Mouse (Mus musculus): ENCODE measurements at regions not wholly inside any gene's neighbourhood (a gene's known extent, or its start where the extent isn't known, plus 50 kb on each side); places are given as distances from the start of the nearest gene placed in this dataset.

DNA sequence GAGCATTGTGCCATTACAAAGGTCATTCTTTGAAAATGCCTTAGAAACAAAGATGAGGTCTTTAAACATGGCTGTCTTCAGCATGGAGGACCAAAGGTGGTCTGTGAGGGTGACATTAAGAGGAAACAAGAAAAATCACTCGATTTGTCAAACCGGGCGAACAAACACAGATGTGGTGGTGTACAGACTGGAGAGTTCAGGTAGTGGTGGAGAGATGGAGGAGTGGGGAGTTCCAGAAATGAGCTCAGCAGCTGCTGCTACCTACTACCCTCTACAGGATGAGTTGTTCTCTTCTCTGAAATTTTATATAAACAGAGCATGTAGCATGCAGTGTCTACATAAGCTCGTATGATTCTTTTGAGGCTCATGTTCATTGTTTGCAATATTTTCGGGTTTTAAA is 215.6 kb downstream of the Cog6 start:
- Histone ChIP-seq H3K4me3 (ENCODE audit: inconsistent target) (no peak overlapping the region), H3K36me3 (ENCODE audit: inconsistent target) (no peaks in the 10 kb centered on the region), H3K79me2 (ENCODE audit: inconsistent target) (no peaks in the 10 kb centered on the region), H3K27ac (no peak overlapping the region)
- 89% methylated on average over 5 of the region's 5 CpGs for WGBS (ENCODE audit: missing documents)

DNA sequence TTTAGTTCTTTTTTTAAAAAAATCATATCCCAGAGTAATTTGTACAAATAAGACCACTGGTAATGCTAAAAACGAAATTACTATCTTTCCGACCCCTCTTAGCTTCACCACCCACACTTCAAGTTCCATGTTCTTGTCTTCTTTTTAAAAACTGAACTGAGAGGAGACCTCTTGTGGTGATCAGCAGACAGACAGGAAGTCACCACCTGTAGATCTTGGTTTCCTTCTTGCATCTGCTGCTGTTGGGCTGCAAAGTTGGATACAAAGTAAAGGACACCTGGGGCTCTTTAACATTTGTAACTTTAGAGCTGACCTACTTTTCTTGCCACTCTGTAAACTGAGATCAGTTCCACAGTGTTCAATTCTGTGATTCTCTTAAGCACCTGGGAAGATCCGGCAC is 216.4 kb downstream of the Cog6 start:
- H3K27ac ChIP-seq: no peak overlapping the region
- no peaks in the 10 kb centered on the region for H3K36me3 ChIP-seq (ENCODE audit: inconsistent target)
- H3K79me2 ChIP-seq (ENCODE audit: inconsistent target): no peaks in the 10 kb centered on the region
- WGBS (ENCODE audit: missing documents): 87% methylated on average over 3 of the region's 3 CpGs
- no peak overlapping the region for H3K4me3 ChIP-seq (ENCODE audit: inconsistent target)

DNA sequence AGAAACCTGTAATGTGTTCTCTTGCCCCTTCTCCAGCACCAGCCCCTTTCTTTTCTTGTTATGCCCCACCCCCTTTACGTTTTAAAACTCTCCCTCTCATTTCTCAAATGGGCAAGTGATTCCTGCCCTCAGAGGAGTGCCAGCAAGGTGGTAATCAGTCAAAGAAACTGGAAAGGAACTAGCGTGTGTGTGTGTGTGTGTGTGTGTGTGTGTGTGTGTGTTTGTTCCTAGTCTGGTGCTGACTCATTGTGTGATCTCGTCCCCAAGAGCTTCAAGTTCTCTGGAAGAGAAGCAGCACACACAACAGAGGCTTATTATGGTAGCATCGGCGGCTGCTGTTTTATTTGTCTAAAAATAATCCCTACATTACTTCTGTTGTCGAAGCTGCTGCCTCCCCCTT is 219.2 kb downstream of the Cog6 start:
- H3K4me3 ChIP-seq (ENCODE audit: inconsistent target): no peak overlapping the region
- H3K36me3 ChIP-seq (ENCODE audit: inconsistent target): no peaks in the 10 kb centered on the region
- no peak overlapping the region for H3K27ac ChIP-seq
- H3K79me2 ChIP-seq (ENCODE audit: inconsistent target): no peaks in the 10 kb centered on the region
- 4% methylated on average over 6 of the region's 6 CpGs for WGBS (ENCODE audit: missing documents)

DNA sequence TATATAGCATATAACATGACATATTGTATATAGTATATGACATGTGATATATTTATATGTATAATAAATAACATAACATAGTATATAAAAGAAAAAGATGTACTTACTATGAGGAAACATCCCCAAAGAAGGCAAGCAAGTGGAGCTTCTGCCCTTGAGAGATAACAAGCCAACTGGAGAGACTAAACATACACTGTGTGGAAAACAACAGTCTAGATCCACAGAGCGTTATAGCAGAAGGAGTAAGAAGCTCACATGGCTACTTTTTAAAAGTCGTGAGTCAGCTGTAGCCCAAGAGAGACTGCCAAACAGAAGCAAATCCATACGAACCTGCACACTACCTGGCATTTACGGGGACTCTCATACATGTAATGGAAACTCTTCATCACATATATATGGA is 219.9 kb downstream of the Cog6 start:
- no peak overlapping the region for H3K4me3 ChIP-seq (ENCODE audit: inconsistent target)
- H3K36me3 ChIP-seq (ENCODE audit: inconsistent target): no peaks in the 10 kb centered on the region
- no peaks in the 10 kb centered on the region for H3K79me2 ChIP-seq (ENCODE audit: inconsistent target)
- no peak overlapping the region for H3K27ac ChIP-seq
- 82% methylated on average over 4 of the region's 4 CpGs for WGBS (ENCODE audit: missing documents)

DNA sequence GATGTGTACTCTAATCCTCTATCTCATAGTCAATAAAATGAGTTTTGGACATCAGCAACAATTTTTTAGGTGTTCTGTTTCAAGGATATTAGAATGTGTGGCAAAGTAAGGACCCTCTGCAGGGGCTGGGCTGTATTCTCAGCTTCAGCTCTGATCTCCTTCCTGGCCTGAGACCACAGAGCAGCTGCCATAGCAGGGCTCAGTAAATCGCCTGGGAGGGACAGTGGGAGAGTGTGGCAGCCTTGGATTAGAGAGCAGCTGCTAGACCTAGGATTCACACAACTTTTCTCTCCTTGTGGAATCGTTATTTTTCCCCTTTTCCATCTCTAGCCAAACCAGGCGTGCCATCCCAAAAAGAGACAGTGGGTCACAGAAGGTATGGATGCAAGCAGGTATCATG is 222.8 kb downstream of the Cog6 start:
- 91% methylated on average over 3 of the region's 3 CpGs for WGBS (ENCODE audit: missing documents)
- Histone ChIP-seq H3K4me3 (ENCODE audit: inconsistent target) (no peak overlapping the region), H3K27ac (no peak overlapping the region), H3K36me3 (ENCODE audit: inconsistent target) (no peaks in the 10 kb centered on the region), H3K79me2 (ENCODE audit: inconsistent target) (no peaks in the 10 kb centered on the region)

DNA sequence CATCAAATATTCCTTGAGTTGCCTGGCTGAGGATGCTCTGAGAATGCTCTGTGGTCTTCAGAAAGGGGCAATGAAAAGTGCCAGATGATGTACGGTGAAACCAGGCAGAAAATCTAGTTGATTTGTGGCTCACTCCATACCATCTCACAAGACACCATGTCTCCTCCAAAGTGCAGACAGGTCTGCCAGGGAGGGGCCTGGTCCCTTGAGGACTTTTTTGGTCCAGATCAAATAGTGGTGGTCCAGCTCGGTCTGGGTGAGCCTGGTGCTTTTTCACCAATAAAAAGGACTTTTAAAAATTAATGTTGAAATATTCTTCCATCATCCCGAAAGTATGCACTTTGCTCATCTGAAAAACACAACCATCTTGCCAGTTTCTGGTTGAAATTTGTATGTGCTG is 224.2 kb downstream of the Cog6 start:
- WGBS (ENCODE audit: missing documents): 86% methylated on average over 3 of the region's 3 CpGs
- Histone ChIP-seq H3K36me3 (ENCODE audit: inconsistent target) (no peaks in the 10 kb centered on the region), H3K79me2 (ENCODE audit: inconsistent target) (no peaks in the 10 kb centered on the region), H3K27ac (no peak overlapping the region), H3K4me3 (ENCODE audit: inconsistent target) (no peak overlapping the region)

DNA sequence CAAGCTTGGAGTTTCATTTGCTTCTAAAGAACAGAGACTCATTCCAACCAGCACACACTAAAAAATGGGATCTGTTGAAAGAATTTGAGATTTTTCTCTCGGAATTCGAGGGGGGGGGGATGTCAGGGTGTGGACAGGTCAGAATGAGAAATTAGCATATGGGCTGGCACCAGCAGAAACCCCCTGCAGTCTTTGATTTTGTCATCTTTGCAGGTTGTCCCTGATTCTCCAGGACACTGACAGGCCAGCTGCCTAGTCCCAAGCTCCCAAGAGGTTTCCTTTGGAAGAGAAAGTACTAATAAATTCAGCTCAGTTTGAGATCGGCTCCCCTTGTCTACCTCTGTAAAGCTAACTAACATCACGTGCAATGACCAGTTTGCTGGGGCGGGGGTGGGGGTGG is 224.9 kb downstream of the Cog6 start:
- WGBS (ENCODE audit: missing documents): 74% methylated on average over 5 of the region's 5 CpGs
- Histone ChIP-seq H3K27ac (no peak overlapping the region), H3K79me2 (ENCODE audit: inconsistent target) (no peaks in the 10 kb centered on the region), H3K4me3 (ENCODE audit: inconsistent target) (no peak overlapping the region), H3K36me3 (ENCODE audit: inconsistent target) (no peaks in the 10 kb centered on the region)

DNA sequence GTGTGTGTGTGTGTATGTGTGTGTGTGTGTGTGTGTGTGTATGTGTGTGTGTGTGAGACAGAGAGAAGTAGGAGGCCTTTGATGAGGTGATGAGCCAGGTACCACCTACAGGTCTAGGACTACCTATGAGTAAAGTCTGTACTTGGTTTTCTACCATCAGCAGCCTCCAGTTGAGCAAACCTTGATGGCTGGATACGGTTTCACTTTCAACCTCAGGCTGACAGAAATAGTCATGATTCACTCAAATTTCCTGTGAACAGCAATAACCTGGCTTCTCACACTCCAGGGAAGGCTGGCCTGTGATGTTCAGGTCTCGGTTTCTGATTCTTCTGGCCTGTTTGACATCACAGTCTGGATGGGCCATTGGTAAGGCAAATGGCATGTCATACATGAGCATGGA is 226.1 kb downstream of the Cog6 start:
- H3K36me3 ChIP-seq (ENCODE audit: inconsistent target): no peaks in the 10 kb centered on the region
- 76% methylated on average over 2 of the region's 2 CpGs for WGBS (ENCODE audit: missing documents)
- H3K27ac ChIP-seq: no peak overlapping the region
- no peaks in the 10 kb centered on the region for H3K79me2 ChIP-seq (ENCODE audit: inconsistent target)
- no peak overlapping the region for H3K4me3 ChIP-seq (ENCODE audit: inconsistent target)

DNA sequence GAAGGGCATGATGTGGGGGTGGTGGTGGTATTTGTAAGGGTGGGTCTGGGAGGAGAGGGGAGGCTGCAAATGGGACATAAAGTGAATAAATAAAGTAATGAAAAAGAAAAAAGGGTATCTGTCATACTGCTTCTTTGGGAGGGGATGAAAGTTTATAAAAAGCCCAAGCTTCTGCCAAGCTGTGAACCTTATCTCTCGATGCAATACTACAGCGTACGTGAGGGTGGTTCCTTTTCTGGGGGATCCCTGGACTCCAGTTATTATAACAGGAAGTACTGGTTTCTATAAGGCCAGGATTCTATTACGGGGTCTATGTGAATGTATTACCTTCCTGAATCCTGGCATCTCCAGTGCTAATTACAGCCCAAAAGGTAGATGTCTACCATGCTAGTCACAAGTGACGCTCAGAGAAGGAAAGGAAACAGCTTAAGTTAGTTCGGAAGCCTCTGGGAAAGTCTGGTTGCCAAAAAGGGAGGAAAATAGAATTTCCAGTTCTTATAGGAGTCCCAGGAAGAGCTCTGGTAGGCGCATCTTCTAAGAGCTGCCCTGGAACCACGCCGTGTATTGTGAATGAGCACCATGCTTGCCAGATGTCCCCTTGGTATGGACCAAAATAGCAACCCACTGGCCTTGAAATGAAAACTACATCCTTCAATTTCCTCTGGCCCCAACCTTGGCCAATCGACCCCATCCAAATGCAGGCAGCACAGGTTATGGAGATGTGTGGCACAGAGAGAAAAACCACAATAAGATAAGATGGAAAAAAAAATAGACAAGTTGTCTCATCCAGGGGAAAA is 228.9 kb downstream of the Cog6 start:
- no peaks in the 10 kb centered on the region for H3K79me2 ChIP-seq (ENCODE audit: inconsistent target)
- 78% methylated on average over 10 of the region's 10 CpGs for WGBS (ENCODE audit: missing documents)
- H3K27ac ChIP-seq: no peak overlapping the region
- no peaks in the 10 kb centered on the region for H3K36me3 ChIP-seq (ENCODE audit: inconsistent target)
- H3K4me3 ChIP-seq (ENCODE audit: inconsistent target): no peak overlapping the region

DNA sequence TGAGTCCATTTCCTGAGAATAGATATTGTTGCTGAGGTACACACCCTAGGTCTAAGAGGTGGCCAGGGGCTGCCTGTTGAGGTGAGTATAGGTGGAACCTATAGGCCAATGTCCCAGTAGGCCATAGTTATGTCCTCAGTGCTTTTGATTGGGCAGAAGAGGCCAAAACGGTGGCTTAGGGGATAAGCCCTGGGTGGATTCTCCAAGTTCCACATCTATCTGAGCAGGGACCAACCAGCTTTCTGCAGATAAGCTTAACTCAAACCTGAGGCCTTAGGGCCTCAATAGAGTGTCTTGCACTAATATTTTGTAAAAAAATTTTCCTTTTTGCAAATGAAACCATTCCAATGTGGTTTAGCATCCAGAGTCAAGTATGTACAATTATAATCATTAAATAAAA is 231.4 kb downstream of the Cog6 start:
- no peaks in the 10 kb centered on the region for H3K36me3 ChIP-seq (ENCODE audit: inconsistent target)
- no peaks in the 10 kb centered on the region for H3K79me2 ChIP-seq (ENCODE audit: inconsistent target)
- WGBS (ENCODE audit: missing documents): 82% methylated on average over 1 of the region's 1 CpGs
- no peak overlapping the region for H3K4me3 ChIP-seq (ENCODE audit: inconsistent target)
- H3K27ac ChIP-seq: no peak overlapping the region

DNA sequence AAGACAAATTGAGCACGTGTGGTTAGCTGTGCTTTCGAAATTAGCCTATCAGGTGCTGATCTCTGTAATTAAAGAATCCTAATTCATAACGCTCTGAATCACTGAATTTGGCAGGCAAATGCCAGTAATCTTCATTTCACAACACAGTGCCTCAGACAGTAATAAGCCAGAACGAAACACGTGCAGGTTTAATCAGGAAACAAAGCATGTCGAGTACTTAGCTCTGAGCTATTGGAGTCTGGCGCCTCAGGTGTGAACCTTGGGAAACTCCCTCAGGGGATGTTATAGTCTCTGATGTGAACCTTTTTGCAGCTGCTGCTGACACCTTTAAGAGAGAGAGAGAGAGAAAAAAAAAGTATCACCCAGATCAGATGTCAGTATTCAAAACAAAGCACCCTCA is 232.6 kb downstream of the Cog6 start:
- WGBS (ENCODE audit: missing documents): 83% methylated on average over 7 of the region's 7 CpGs
- H3K27ac ChIP-seq: no peak overlapping the region
- H3K4me3 ChIP-seq (ENCODE audit: inconsistent target): no peak overlapping the region
- no peaks in the 10 kb centered on the region for H3K36me3 ChIP-seq (ENCODE audit: inconsistent target)
- no peaks in the 10 kb centered on the region for H3K79me2 ChIP-seq (ENCODE audit: inconsistent target)

DNA sequence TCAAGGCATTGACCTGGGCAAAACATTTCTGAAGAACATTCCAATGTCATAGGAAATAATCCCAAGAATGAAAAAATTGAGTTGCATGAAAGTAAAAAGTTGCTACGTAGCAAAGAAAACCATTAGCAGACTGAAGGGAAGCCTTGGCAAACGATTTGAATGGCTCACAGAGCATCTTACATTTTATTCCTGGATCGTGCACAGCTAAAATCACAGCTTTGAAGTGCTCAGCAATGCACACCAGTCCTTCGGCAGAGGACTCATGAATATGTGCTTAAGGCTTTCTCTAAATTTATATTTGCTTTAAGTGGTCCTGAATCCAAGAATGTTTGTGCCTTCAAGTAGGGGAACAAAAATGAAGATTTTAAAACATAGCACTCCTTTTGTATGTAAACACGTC is 234.5 kb downstream of the Cog6 start:
- Histone ChIP-seq H3K36me3 (ENCODE audit: inconsistent target) (no peaks in the 10 kb centered on the region), H3K27ac (no peak overlapping the region), H3K4me3 (ENCODE audit: inconsistent target) (no peak overlapping the region), H3K79me2 (ENCODE audit: inconsistent target) (no peaks in the 10 kb centered on the region)
- WGBS (ENCODE audit: missing documents): 98% methylated on average over 5 of the region's 5 CpGs

DNA sequence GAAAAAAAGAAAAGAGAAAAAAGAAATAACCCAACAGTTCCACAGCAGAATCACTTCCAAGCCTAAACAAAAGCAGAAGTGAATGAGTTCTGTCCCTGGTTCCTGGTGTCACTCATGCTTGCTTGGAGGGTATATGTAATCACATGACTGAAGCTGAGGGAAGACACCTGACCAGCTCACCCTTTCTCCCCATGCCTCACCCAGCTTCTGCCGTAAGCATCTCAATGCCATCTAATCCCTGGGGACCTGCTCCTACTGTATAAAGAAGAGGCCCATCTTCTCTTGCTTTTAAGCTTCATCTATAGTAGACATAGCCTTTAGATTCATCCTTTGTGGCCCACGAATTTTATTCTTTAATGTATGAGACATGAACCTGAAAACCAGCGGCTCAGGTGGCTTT is 235.5 kb downstream of the Cog6 start:
- Histone ChIP-seq H3K27ac (no peak overlapping the region), H3K4me3 (ENCODE audit: inconsistent target) (no peak overlapping the region), H3K79me2 (ENCODE audit: inconsistent target) (no peaks in the 10 kb centered on the region), H3K36me3 (ENCODE audit: inconsistent target) (no peaks in the 10 kb centered on the region)
- WGBS (ENCODE audit: missing documents): 83% methylated on average over 3 of the region's 3 CpGs

DNA sequence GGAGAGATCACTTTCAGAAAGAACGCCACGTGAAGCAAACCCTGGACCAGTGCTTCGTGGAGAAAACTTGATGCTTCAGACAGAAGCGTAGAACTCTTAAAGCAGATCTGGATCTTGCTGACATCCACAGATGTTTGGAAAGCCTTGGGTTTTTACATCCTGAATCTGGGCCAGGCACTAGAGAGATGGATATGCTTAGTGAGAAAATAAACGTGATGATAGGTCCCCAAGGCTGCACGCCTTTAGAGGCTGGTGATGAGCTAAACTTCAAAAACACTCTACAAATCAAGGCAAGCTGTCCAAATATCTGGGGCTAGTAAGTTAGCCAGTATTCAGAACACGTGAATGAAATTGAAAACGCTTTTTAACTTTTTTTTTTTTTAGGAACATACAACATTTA is 236.7 kb downstream of the Cog6 start:
- Histone ChIP-seq H3K4me3 (ENCODE audit: inconsistent target) (no peak overlapping the region), H3K79me2 (ENCODE audit: inconsistent target) (no peaks in the 10 kb centered on the region), H3K27ac (no peak overlapping the region), H3K36me3 (ENCODE audit: inconsistent target) (no peaks in the 10 kb centered on the region)
- 92% methylated on average over 8 of the region's 8 CpGs for WGBS (ENCODE audit: missing documents)

DNA sequence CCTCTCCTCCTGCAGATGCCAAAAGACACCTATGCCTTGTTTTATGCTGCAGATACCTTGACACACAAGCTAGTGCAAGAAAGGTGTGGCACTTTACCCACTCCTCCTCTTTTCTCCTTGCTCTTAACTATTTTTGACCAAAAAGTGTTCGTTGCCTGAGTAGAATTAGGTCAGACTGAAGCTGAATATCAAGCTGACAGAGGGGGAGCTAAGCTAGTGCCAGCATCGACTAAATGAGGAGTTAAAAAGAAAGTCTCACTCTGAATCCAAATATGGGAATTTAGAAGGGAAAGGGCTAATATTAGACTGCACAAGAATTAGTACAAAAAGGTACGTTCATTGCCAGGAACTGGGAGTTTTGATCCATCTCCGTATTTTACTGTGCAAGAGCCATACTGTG is 241.2 kb downstream of the Cog6 start:
- Histone ChIP-seq H3K79me2 (ENCODE audit: inconsistent target) (no peaks in the 10 kb centered on the region), H3K27ac (no peak overlapping the region), H3K4me3 (ENCODE audit: inconsistent target) (no peak overlapping the region), H3K36me3 (ENCODE audit: inconsistent target) (no peaks in the 10 kb centered on the region)
- WGBS (ENCODE audit: missing documents): 89% methylated on average over 4 of the region's 4 CpGs

DNA sequence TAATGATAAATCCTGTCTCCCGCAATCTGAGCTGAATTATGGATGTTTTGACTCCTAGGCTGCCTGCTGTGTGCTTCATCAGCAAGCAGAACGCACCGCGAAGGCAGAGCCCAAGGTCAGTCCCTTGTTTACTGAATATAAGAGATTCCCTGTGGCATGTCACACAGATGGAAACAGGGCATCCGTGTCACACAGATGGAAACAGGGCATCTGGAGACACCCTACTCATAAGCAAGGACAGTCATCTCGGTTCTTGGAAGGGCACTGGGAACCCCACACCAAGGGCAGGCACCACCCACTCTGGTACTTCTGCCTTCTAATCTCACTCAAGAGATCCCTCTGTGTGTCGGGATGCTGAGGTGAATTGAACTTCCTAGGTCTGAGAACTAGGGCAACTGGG is 241.9 kb downstream of the Cog6 start:
- Histone ChIP-seq H3K79me2 (ENCODE audit: inconsistent target) (no peaks in the 10 kb centered on the region), H3K4me3 (ENCODE audit: inconsistent target) (no peak overlapping the region), H3K27ac (no peak overlapping the region), H3K36me3 (ENCODE audit: inconsistent target) (no peaks in the 10 kb centered on the region)
- 80% methylated on average over 7 of the region's 7 CpGs for WGBS (ENCODE audit: missing documents)

Data from macrophage (primary cell).